Mouse (Mus musculus) lung, embryonic 15.5 days (tissue): ENCODE results near the gene Vps50. TPM values are rescaled to one million over a fixed set of nuclear protein-coding genes. Genes with fewer than 3 reads are reported as not detected.
"Not testable (repeated sequence)": the region's sequence is repeated elsewhere in the genome, so short reads cannot be mapped to it uniquely, and the experiment has no call there.

ENCODE experiments used
- ATAC-seq: fragments of 200-750 bp; cut with Nextera tagmentation; 2 replicates; pipeline ENCODE4 v1.8.0; 2017; ENCODE audit warnings: moderate number of reproducible peaks, borderline replicate concordance; ENCODE audit not compliant: low FRiP score, low TSS enrichment; ENCODE audit errors: extremely low read depth
- H3K27ac ChIP-seq: fragments of 300-500 bp; sonication (generic); 2 replicates; pipeline ENCODE4 v1.5.1; 2015; ENCODE audit warnings: moderate library complexity, mild to moderate bottlenecking, inconsistent platforms
- H3K27me3 ChIP-seq: fragments of 300-500 bp; sonication (generic); 2 replicates; pipeline ENCODE4 v1.6.1; 2015; ENCODE audit warnings: inconsistent platforms
- H3K36me3 ChIP-seq: fragments of 300-500 bp; sonication (generic); 2 replicates; pipeline ENCODE4 v1.6.1; 2015; ENCODE audit warnings: inconsistent platforms
- H3K4me1 ChIP-seq: fragments of 300-500 bp; sonication (generic); 2 replicates; pipeline ENCODE4 v1.6.1; 2015; ENCODE audit warnings: inconsistent platforms
- H3K4me2 ChIP-seq: fragments of 300-500 bp; sonication (generic); 2 replicates; pipeline ENCODE4 v1.6.1; 2015; ENCODE audit warnings: inconsistent platforms, mild to moderate bottlenecking, moderate library complexity
- H3K4me3 ChIP-seq: fragments of 300-500 bp; sonication (generic); 2 replicates; pipeline ENCODE4 v1.5.1; 2015; ENCODE audit warnings: mild to moderate bottlenecking, inconsistent platforms
- H3K9ac ChIP-seq: fragments of 300-500 bp; sonication (generic); 2 replicates; pipeline ENCODE4 v1.6.1; 2015; ENCODE audit warnings: inconsistent platforms
- H3K9me3 ChIP-seq: fragments of 300-500 bp; sonication (generic); 2 replicates; pipeline ENCODE4 v1.6.1; 2016; ENCODE audit warnings: inconsistent platforms
- WGBS: fragments of 180-500 bp; shearing (Covaris S2); methylation state at CpG from one replicate; pipeline ENCODE4 v1.1.7; 2015; 5-methylcytosine and 5-hydroxymethylcytosine counted together
- polyA plus RNA-seq: library from polyadenylated mRNA; unstranded; fragments of >200 nt; fragmentation: Nextera tagmentation; extraction: Ambion mirVana; gene quantifications from 2 replicates; pipeline ENCODE4 v1.2.1, GENCODE M21; 2015

The Vps50 gene
- polyA plus RNA-seq, 1 experiment from 2014 or later: 27.0 TPM

- ATAC-seq: no peak
- H3K9me3 ChIP-seq: no peaks in the 10 kb centered on the region
- no peaks in the 10 kb centered on the region for H3K4me1 ChIP-seq
- 77% methylated on average over 2 of the region's 2 CpGs for WGBS
- no peak overlapping the region for H3K9ac ChIP-seq
- peaks cover 8% of the 10 kb centered on the region; the same call in 1 of the 2 replicates for H3K36me3 ChIP-seq
- H3K27me3 ChIP-seq: no peaks in the 10 kb centered on the region
- no peak overlapping the region for H3K4me2 ChIP-seq
- no peak overlapping the region for H3K27ac ChIP-seq
- H3K4me3 ChIP-seq: no peak overlapping the region
Observed at GRCm38 (mm10) chr6:3572221-3572815, 74.1 kb downstream of the Vps50 start.

GRCm38 (mm10) chr6:3573787-3574186, 75.6 kb downstream of the Vps50 start:
- no peaks in the 10 kb centered on the region for H3K4me1 ChIP-seq
- no peak overlapping the region for H3K9ac ChIP-seq
- H3K9me3 ChIP-seq: no peaks in the 10 kb centered on the region
- ATAC-seq: no peak
- peaks cover 8% of the 10 kb centered on the region; the same call in 1 of the 2 replicates for H3K36me3 ChIP-seq
- WGBS: 96% methylated on average over 8 of the region's 8 CpGs
- no peak overlapping the region for H3K4me2 ChIP-seq
- H3K4me3 ChIP-seq: no peak overlapping the region
- H3K27me3 ChIP-seq: no peaks in the 10 kb centered on the region
- no peak overlapping the region for H3K27ac ChIP-seq

- no peaks in the 10 kb centered on the region for H3K27me3 ChIP-seq
- H3K4me1 ChIP-seq: no peaks in the 10 kb centered on the region
- no peaks in the 10 kb centered on the region for H3K9me3 ChIP-seq
- no peak overlapping the region for H3K27ac ChIP-seq
- 70% methylated on average over 1 of the region's 1 CpGs for WGBS
- no peak overlapping the region for H3K4me3 ChIP-seq
- no peak overlapping the region for H3K9ac ChIP-seq
- ATAC-seq: no peak
- no peaks in the 10 kb centered on the region for H3K36me3 ChIP-seq
- H3K4me2 ChIP-seq: no peak overlapping the region
Observed at GRCm38 (mm10) chr6:3585402-3585801, 87.2 kb downstream of the Vps50 start.

GRCm38 (mm10) chr6:3590289-3590904, 92.2 kb downstream of the Vps50 start:
- H3K9me3 ChIP-seq: no peaks in the 10 kb centered on the region
- no peak overlapping the region for H3K9ac ChIP-seq
- no peak for ATAC-seq
- WGBS: 75% methylated on average over 3 of the region's 3 CpGs
- no peaks in the 10 kb centered on the region for H3K4me1 ChIP-seq
- H3K4me3 ChIP-seq: no peak overlapping the region
- no peak overlapping the region for H3K4me2 ChIP-seq
- H3K27ac ChIP-seq: no peak overlapping the region
- H3K27me3 ChIP-seq: no peaks in the 10 kb centered on the region
- no peaks in the 10 kb centered on the region for H3K36me3 ChIP-seq

- no peak for ATAC-seq
- Histone ChIP-seq H3K9ac (no peak overlapping the region), H3K27ac (no peak overlapping the region), H3K27me3 (no peaks in the 10 kb centered on the region), H3K4me3 (no peak overlapping the region), H3K9me3 (no peaks in the 10 kb centered on the region), H3K4me1 (no peaks in the 10 kb centered on the region), H3K36me3 (no peaks in the 10 kb centered on the region), H3K4me2 (no peak overlapping the region)
- 54% methylated on average over 1 of the region's 1 CpGs for WGBS
Observed at GRCm38 (mm10) chr6:3594246-3594645, 96.1 kb downstream of the Vps50 start.

GRCm38 (mm10) chr6:3612827-3613226, 114.6 kb downstream of the Vps50 start:
- Histone ChIP-seq H3K4me2 (no peak overlapping the region), H3K9ac (no peak overlapping the region), H3K9me3 (no peaks in the 10 kb centered on the region), H3K4me3 (no peak overlapping the region), H3K36me3 (no peaks in the 10 kb centered on the region), H3K27me3 (no peaks in the 10 kb centered on the region), H3K4me1 (no peaks in the 10 kb centered on the region), H3K27ac (no peak overlapping the region)
- WGBS: 86% methylated on average over 2 of the region's 2 CpGs
- no peak for ATAC-seq

- not testable (repeated sequence) for H3K27me3 ChIP-seq, H3K9ac ChIP-seq, H3K9me3 ChIP-seq, H3K36me3 ChIP-seq, H3K27ac ChIP-seq, H3K4me1 ChIP-seq
- H3K4me3 ChIP-seq: peak overlapping the region; percentile 13; the same call in 1 of the 2 replicates
- H3K4me2 ChIP-seq: peak overlapping the region; percentile 30
- peak; percentile 75; the same call in 1 of the 2 replicates for ATAC-seq
- WGBS: 49% methylated on average over 11 of the region's 13 CpGs
Observed at GRCm38 (mm10) chr6:3620428-3621387, 122.5 kb downstream of the Vps50 start.

Other genes starting within 250 kb of the Vps50 start
- 6.2 and 6.7 TPM in 2 replicates for gene Samd9l, start 98.8 kb upstream of the Vps50 start, polyA plus RNA-seq
- 0.30 and 0.51 TPM in 2 replicates for gene Hepacam2, start 84 bp upstream of the Vps50 start, polyA plus RNA-seq